Mouse (Mus musculus): ENCODE data around the gene Otulinl. TPM values are rescaled to one million over a fixed set of nuclear protein-coding genes. Genes with fewer than 3 reads are reported as not detected.
A peak's percentile ranks its signal among the peaks of the same experiment; 100 is the strongest.

The Otulinl gene
- total RNA-seq, 2 experiments from 2014 or later: 1.2 to 3.6 TPM

GRCm38 (mm10) chr15:27658356-27658755 lies 23.0 kb downstream of the Otulinl start:
- DNase-seq: no peak
- intact Hi-C loops (cut with DNase I): loop anchor here (2.0 kb wide), 2 partner anchors 56 to 192 kb away; no protein-coding TSS in a partner anchor

- intact Hi-C loops (cut with DNase I): loop anchor here (2.0 kb wide), 2 partner anchors 57 to 193 kb away; no protein-coding TSS in a partner anchor
- DNase-seq: no peak
Measured at GRCm38 (mm10) chr15:27657866-27658265, 23.5 kb downstream of the Otulinl start.

- intact Hi-C loops (cut with DNase I): no loop called here
- no peak for DNase-seq
Measured at GRCm38 (mm10) chr15:27656626-27657025, 24.8 kb downstream of the Otulinl start.

GRCm38 (mm10) chr15:27655015-27655414 lies 26.4 kb downstream of the Otulinl start:
- intact Hi-C loops (cut with DNase I): no loop called here
- peak; percentile 50 to 71 for DNase-seq

GRCm38 (mm10) chr15:27647686-27648085 lies 33.7 kb downstream of the Otulinl start:
- DNase-seq: no peak
- intact Hi-C loops (cut with DNase I): no loop called here

GRCm38 (mm10) chr15:27646665-27647064 lies 34.7 kb downstream of the Otulinl start:
- no peak for DNase-seq

GRCm38 (mm10) chr15:27645250-27645649 lies 36.1 kb downstream of the Otulinl start:
- no peak for DNase-seq
- intact Hi-C loops (cut with DNase I): no loop called here

More at GRCm38 (mm10) chr15:27646665-27647064, 34.7 kb downstream of the Otulinl start:
- intact Hi-C loops (cut with DNase I): no loop called here

GRCm38 (mm10) chr15:27642895-27643294 lies 38.5 kb downstream of the Otulinl start:
- intact Hi-C loops (cut with DNase I): loop anchor here (2.0 kb wide), 2 partner anchors 318 to 326 kb away; no protein-coding TSS in a partner anchor
- peak; percentile 57 to 68 for DNase-seq

- intact Hi-C loops (cut with DNase I): no loop called here
Measured at GRCm38 (mm10) chr15:27641171-27641570, 40.2 kb downstream of the Otulinl start.

GRCm38 (mm10) chr15:27633941-27634900 lies 47.2 kb downstream of the Otulinl start:
- DNase-seq: no peak
- intact Hi-C loops (cut with DNase I): no loop called here

More at GRCm38 (mm10) chr15:27641171-27641570, 40.2 kb downstream of the Otulinl start:
- no peak for DNase-seq

- DNase-seq: peak; percentile 98 to 99
- intact Hi-C loops (cut with DNase I): no loop called here
Measured at GRCm38 (mm10) chr15:27630601-27631383, 50.6 kb downstream of the Otulinl start, which contains the start of gene Otulin. Otulin (minus strand) TSS chr15:27630693.

GRCm38 (mm10) chr15:27629800-27630600 lies 51.4 kb downstream of the Otulinl start:
- intact Hi-C loops (cut with DNase I): no loop called here
- DNase-seq: peak; percentile 46 to 49

- intact Hi-C loops (cut with DNase I): no loop called here
Measured at GRCm38 (mm10) chr15:27629046-27629445, 52.3 kb downstream of the Otulinl start.

GRCm38 (mm10) chr15:27627794-27628193 lies 53.6 kb downstream of the Otulinl start:
- intact Hi-C loops (cut with DNase I): no loop called here
- no peak for DNase-seq

More at GRCm38 (mm10) chr15:27629046-27629445, 52.3 kb downstream of the Otulinl start:
- DNase-seq: no peak

- intact Hi-C loops (cut with DNase I): no loop called here
Measured at GRCm38 (mm10) chr15:27626314-27626713, 55.1 kb downstream of the Otulinl start.

GRCm38 (mm10) chr15:27625890-27626255 lies 55.5 kb downstream of the Otulinl start:
- intact Hi-C loops (cut with DNase I): no loop called here
- no peak for DNase-seq

More at GRCm38 (mm10) chr15:27626314-27626713, 55.1 kb downstream of the Otulinl start:
- no peak for DNase-seq

- DNase-seq: no peak
- intact Hi-C loops (cut with DNase I): no loop called here
Measured at GRCm38 (mm10) chr15:27625014-27625889, 56.1 kb downstream of the Otulinl start.

GRCm38 (mm10) chr15:27623286-27623685 lies 58.1 kb downstream of the Otulinl start:
- intact Hi-C loops (cut with DNase I): no loop called here
- no peak for DNase-seq
